In the genomic region with DNA sequence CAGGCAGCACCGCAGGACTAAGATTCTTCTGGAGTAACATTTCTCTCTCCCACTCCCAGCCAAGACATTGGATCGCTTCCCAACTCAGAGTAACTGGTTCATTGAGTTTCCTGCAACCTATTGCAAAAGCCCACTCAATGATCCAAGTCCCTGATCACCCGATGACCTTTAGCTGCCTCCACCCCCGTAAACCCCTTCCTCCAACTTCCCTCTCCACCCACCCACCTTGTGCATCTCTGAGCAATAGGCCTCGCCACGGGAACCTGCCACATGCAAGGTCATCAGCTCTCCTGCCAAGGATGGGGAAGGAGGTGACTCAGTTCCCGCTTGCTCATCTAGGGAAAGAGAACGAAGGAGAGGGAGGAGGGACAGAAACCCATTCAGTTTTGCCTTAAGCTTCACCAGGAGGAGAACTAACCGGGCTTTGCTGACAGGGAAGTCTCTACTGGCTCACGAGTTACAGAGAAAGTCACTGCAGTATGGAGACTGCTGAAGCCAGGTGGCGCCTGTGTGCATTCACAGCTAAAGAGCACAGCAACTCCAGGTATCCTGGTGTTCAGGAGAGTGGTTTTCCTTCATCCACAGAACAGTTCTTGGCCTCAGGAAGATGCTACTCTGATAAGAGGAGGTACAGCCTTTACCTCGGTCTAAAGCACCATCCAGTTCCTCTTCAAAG, we compare ENCODE assay signal across 12 mouse cellular contexts. TPM values are rescaled to one million over a fixed set of nuclear protein-coding genes. Genes with fewer than 3 reads are reported as not detected.
DNase-seq lines count a peak whose midpoint lies in the region; ATAC-seq lines count a peak whose summit lies in the region.
"Had no signal": no experiment of that assay in that cellular context is flagged by ENCODE, and none has a peak within 500 bp of the region (broad histone marks: within the 10 kb centered on the region; RNA-seq: fewer than 3 reads in every experiment).

No protein-coding gene starts in this region.

- H3K4me2 ChIP-seq in midbrain, embryonic 14.5 days (ENCODE audit: low read length) = no peak overlapping the region
- no peak overlapping the region for H3K4me2 ChIP-seq in midbrain, embryonic 15.5 days
- H3K4me2 ChIP-seq: embryonic facial prominence, embryonic 13.5 days; heart, embryonic 13.5 days; liver, embryonic 15.5 days had no signal

- H3K4me1 ChIP-seq in midbrain, embryonic 14.5 days (ENCODE audit: control insufficient read depth, insufficient read depth, low read length) = no peaks in the 10 kb centered on the region
- H3K4me1 ChIP-seq in midbrain, embryonic 15.5 days = no peaks in the 10 kb centered on the region
- H3K4me1 ChIP-seq: liver, embryonic 15.5 days had no signal

- H3K9ac ChIP-seq in midbrain, embryonic 14.5 days (replicated peaks; ENCODE audit: low read length) = no peak overlapping the region
- H3K9ac ChIP-seq in midbrain, embryonic 15.5 days = no peak overlapping the region
- H3K9ac ChIP-seq: embryonic facial prominence, embryonic 13.5 days; heart, embryonic 13.5 days; liver, embryonic 15.5 days had no signal

- H3K27me3 ChIP-seq in midbrain, embryonic 14.5 days (ENCODE audit: control insufficient read depth, insufficient read depth, low read length) = no peaks in the 10 kb centered on the region
- 0 out of 2 replicates have a peak, but pooled peaks cover 5% of the 10 kb centered on the region for H3K27me3 ChIP-seq in midbrain, embryonic 15.5 days (replicated peaks)

- no peak for DNase-seq in frontal cortex, postnatal 14 days (ENCODE audit: low spot score in 2 of 2)
- peak; percentile 35 for DNase-seq in midbrain, embryonic 14.5 days
- DNase-seq in adipocyte (ENCODE audit: low spot score) = peak; percentile 25
- peak; percentile 65 for DNase-seq in lung, postnatal 36 days
- DNase-seq in c-Kit-positive CD71-positive TER-119-positive erythroid progenitor cells, embryonic 14.5 days (ENCODE audit: low spot score) = no peak
- no peak for DNase-seq in left cerebral cortex, adult 8-10 months (ENCODE audit: low spot score in 2 of 2)
- DNase-seq: kidney, postnatal 14 days had no signal

- H3K9me3 ChIP-seq in midbrain, embryonic 14.5 days (ENCODE audit: control insufficient read depth, low read length) = no peaks in the 10 kb centered on the region
- H3K9me3 ChIP-seq in midbrain, embryonic 15.5 days = no peaks in the 10 kb centered on the region
- H3K9me3 ChIP-seq: embryonic facial prominence, embryonic 13.5 days; heart, embryonic 13.5 days; liver, embryonic 15.5 days had no signal

- no peaks in the 10 kb centered on the region for H3K36me3 ChIP-seq in midbrain, embryonic 14.5 days (ENCODE audit: control insufficient read depth, insufficient read depth, low read length)
- H3K36me3 ChIP-seq in midbrain, embryonic 15.5 days (replicated peaks) = no peaks in the 10 kb centered on the region
- H3K36me3 ChIP-seq: embryonic facial prominence, embryonic 13.5 days; heart, embryonic 13.5 days; liver, embryonic 15.5 days had no signal

- 50% methylated on average over 12 of the region's 12 CpGs for WGBS in midbrain, embryonic 14.5 days
- WGBS in midbrain, embryonic 15.5 days = 48% methylated on average over 12 of the region's 12 CpGs

- ATAC-seq in frontal cortex, adult (ENCODE audit: low TSS enrichment) = peak; percentile 42
- no peak for ATAC-seq in midbrain, embryonic 14.5 days (ENCODE audit: low FRiP score, low TSS enrichment)
- ATAC-seq in midbrain, embryonic 15.5 days (replicated peaks) = no peak

- H3K4me3 ChIP-seq in midbrain, embryonic 14.5 days (replicated peaks; ENCODE audit: low read depth, low read length) = no peak overlapping the region
- H3K4me3 ChIP-seq in midbrain, embryonic 15.5 days = no peak overlapping the region
- H3K4me3 ChIP-seq: embryonic facial prominence, embryonic 13.5 days; heart, embryonic 13.5 days; liver, embryonic 15.5 days had no signal

- H3K27ac ChIP-seq in midbrain, embryonic 14.5 days (replicated peaks; ENCODE audit: low read depth, low read length) = no peak overlapping the region
- no peak overlapping the region for H3K27ac ChIP-seq in midbrain, embryonic 15.5 days
- H3K27ac ChIP-seq: embryonic facial prominence, embryonic 13.5 days; heart, embryonic 13.5 days; liver, embryonic 15.5 days had no signal

RNA-seq across cellular contexts. Expression of gene Nxph3, which starts 7.2 kb away (rescaled TPM):
- polyA plus RNA-seq in midbrain, embryonic 14.5 days (2014; fragmentation: Nextera tagmentation; extraction: Ambion mirVana) = 1.9 and 4.6 TPM in 2 replicates
- 3.2 and 4.4 TPM in 2 replicates for polyA plus RNA-seq in midbrain, embryonic 15.5 days (2015; fragmentation: Nextera tagmentation; extraction: Ambion mirVana)
- total RNA-seq in left cerebral cortex, adult 8-10 months (2022) = 10 to 100 TPM; 26.5 to 33.0 (median 32.3) TPM

Comparison
In these comparisons a context has a peak if more than half of its experiments do, and no peak if none do; other contexts are left out.
1. DNase-seq: peak in midbrain, embryonic 14.5 days (single experiment), adipocyte (single experiment) and lung, postnatal 36 days (single experiment); none in frontal cortex, postnatal 14 days (0 of 2), c-Kit-positive CD71-positive TER-119-positive erythroid progenitor cells, embryonic 14.5 days (single experiment) and left cerebral cortex, adult 8-10 months (0 of 2).